Mouse (Mus musculus) ES-Bruce4 (cell line): ENCODE results near the gene Gm28053.

Experiments used
- CTCF ChIP-seq: IDR thresholded peaks from one replicate; pipeline ENCODE4 v1.8.1; 2011; ENCODE audit warnings: low read depth, low read length
- EP300 ChIP-seq: IDR thresholded peaks from 2 replicates; pipeline ENCODE4 v1.6.1; 2011; ENCODE audit warnings: low read depth, low read length; ENCODE audit not compliant: insufficient read depth
- POLR2A ChIP-seq: IDR thresholded peaks from one replicate; pipeline ENCODE4 v1.8.1; 2011; ENCODE audit warnings: low read length; ENCODE audit not compliant: insufficient read depth

DNA sequence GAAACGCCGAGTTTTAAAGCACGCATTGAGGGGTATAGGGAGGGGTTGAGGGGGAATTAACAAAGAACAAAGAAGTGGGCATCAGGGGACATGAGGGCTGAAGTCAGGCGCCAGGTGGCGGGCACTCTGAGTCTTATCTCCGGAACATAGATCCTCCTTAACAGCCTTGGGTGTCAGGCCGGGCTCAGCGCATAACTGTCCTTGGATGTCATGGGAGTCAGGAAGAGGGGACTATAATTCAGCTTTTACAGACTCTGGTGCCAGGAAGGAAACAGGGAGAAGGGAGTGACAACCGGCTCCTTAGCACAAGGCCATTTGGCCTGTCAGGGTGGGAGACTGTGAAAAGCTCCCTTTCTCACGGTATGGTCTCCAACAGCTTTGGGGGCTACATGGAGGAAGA, 46.1 kb downstream of the Gm28053 start:
- TF ChIP-seq CTCF (no peak), POLR2A (no peak), EP300 (no peak)
